Mouse (Mus musculus): Measurements from ENCODE around the gene Rap1gap. TPM values are rescaled to one million over a fixed set of nuclear protein-coding genes. Genes with fewer than 3 reads are reported as not detected.

The Rap1gap gene
- total RNA-seq, 1 experiment from 2014 or later = 0.09 TPM

DNA sequence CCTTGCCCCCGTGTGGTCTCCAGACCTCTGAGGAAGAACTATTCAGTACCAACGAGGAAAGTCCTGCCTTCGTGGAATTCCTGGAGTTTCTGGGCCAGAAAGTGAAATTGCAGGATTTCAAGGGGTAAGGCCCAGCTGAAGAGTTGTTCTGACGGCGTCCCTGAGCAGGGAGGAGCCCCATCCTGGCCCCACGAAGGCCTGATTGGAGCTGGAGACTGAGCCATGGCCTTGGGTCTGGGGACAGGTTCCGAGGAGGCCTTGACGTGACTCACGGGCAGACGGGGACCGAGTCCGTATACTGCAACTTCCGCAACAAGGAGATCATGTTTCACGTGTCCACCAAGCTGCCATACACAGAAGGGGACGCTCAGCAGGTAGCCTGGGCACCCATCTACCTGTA, 53.1 kb downstream of the Rap1gap start:
- ATAC-seq (replicated peaks; ENCODE audit: low read depth, poor library complexity, severe bottlenecking) = no peak

DNA sequence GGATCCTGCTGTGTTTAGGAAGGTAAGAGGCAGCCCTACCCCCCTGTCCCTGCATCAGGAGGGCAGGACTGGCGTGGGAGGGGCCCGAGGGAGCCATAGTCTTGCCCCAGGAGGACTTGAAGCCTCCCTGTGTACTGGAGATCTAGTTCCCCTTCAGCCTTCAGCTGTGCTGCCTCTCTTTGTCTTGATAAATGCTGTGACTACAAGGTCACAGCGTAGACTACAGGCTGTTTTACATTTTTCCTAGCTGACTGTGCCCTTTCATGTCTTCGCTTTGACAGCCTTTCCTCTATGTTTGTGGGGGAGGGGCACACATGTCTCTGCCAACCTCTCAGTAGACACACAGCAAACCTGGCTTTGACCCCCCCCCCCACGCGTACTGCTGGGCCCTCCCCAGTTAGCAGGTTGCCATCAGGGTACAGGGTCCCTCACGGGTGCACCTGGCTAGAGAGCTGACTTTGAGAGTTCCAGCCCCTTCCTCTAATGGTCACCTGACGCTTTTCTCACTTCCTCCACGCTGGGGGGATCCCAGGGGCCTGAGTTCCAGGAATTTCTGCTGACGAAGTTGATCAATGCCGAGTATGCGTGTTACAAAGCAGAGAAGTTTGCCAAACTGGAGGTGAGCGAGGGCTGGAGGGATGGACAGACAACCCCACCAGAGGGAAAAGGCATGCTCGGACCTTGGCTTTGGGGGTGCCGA, 55.0 kb downstream of the Rap1gap start:
- ATAC-seq (replicated peaks; ENCODE audit: low read depth, poor library complexity, severe bottlenecking) = 0 out of 2 replicates have a peak, but pooled peaks have one; percentile 17

DNA sequence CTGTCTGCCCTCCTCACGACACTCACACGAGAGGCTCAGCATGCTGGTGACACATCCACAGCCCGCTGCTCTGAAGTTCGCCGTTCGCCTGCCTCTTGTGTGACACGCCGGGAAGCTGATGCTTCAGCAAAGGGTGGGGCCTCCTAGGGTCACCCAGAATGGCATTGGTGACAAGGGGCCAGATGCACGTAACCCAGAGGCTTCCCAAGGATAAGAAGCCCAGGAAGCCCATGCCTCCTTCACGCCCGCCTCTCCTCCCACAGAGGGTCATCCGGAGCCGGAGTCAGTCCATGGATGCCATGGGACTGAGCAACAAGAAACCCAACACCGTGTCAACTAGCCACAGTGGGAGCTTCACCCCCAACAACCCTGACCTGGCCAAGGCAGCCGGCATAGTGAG, 57.0 kb downstream of the Rap1gap start:
- no peak for ATAC-seq (replicated peaks; ENCODE audit: low read depth, poor library complexity, severe bottlenecking)

DNA sequence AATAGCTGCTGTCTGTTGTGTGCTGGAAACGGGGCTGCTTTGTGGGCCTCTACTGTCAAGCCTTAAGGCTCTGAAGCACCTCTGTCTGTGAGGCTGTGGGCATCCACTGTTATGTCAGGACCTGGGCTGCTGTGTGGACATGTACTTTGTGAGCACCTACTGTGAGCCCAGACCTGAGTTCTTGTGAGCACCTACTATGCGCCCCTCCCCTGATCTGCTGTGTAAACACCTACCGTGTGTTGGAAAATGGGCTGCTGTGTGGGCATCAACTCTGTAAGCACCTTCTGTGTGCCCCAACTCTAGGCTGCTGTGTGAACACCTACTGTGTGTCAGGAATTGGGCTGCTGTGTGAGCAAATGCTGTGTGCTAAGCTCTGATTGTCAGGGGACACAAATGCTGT, 57.7 kb downstream of the Rap1gap start:
- no peak for ATAC-seq (replicated peaks; ENCODE audit: low read depth, poor library complexity, severe bottlenecking)

DNA sequence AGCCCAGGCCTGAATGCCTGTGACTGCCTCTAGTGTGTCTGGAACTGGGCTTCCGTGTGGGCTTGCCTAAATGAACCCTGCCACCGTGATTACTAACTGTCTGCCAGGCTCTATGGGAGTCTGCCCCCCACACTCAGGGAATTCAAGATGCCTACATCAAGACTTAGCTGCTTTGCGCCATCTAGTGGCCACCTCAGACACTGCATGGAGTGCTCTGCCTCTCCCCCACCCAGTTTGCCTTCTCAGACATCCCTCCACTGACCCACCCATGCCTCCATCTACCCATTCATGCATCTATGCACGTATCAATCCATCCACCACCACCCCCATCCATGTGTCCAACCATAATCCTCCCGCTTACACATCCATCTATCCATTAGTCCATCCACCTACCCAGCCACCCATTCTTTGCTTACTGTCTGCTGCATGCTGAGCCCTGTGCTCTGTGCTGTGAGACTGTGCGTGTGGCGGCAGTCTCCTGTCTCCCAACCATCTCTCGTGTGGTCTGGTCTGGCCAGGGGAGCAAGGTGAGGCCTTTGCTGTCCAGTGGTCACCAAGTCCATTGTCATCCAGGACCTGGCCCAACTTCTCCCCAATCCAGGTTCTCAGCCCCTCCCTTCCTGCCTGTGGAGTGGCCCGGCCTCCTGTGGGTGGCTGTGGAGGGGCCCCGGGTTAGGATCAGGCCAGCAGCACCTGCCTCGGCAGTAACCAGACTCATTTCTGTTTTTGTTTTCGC, 58.3 kb downstream of the Rap1gap start:
- ATAC-seq (replicated peaks; ENCODE audit: low read depth, poor library complexity, severe bottlenecking) = peak; percentile 52

DNA sequence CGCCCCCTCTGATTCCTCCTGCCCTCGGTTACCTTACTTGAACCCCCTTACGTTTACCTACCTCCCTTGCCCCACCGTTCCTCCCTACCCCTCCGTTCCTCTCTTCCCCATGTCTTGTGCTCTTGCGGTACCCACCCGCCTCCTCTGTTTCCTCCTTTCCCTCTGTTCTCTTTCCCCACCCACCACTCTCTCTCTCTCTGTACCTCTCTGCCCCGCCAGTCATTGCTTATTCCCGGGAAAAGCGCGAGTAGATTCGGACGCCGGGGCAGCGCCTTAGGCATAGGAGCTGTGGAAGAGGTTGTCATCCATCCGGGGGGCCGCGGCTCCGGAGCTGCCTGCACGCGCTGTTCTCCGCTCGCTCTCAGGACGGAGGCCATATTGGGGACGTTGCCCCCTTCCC, 59.0 kb downstream of the Rap1gap start:
- ATAC-seq (replicated peaks; ENCODE audit: low read depth, poor library complexity, severe bottlenecking) = no peak

DNA sequence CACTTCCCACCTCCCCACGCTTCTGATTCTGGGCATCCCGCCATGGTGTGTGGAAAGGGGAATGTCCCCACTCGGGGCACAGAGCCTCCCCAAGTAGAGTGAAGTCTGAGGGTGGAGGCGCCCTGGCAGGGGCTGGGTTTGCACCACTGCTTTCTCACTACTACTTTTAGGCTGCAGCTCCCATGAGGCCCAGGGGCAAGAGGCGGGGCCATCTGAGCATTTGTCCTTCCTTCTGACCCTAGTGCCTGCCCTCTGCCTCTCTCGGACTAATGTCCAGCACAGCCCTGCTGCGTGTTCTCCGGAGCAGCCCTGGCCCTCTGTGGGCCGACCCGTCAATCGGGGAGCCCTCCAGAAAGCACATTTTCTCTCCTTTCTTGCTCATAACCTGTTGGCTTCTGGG, 59.7 kb downstream of the Rap1gap start:
- ATAC-seq (replicated peaks; ENCODE audit: low read depth, poor library complexity, severe bottlenecking) = no peak

DNA sequence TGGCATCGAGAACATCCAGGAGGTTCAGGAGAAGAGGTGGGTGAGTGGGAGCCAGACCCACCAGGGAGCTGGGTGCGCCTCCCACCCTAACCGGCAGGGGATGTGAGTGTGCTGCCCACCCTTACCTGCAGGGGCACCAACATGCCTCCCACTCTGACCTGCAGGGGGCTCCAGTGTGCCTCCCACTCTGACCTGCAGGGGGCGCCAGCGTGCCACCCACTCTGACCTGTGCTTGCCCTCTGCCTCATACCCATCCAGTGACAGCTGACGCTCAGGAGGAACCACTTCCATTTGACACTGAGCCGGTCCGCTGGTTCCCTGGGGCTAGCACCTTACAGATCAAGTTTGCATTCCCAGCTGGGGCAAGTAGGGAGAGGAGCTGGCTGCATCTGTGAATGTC, 60.2 kb downstream of the Rap1gap start:
- peak; percentile 76 for ATAC-seq (replicated peaks; ENCODE audit: low read depth, poor library complexity, severe bottlenecking)

DNA sequence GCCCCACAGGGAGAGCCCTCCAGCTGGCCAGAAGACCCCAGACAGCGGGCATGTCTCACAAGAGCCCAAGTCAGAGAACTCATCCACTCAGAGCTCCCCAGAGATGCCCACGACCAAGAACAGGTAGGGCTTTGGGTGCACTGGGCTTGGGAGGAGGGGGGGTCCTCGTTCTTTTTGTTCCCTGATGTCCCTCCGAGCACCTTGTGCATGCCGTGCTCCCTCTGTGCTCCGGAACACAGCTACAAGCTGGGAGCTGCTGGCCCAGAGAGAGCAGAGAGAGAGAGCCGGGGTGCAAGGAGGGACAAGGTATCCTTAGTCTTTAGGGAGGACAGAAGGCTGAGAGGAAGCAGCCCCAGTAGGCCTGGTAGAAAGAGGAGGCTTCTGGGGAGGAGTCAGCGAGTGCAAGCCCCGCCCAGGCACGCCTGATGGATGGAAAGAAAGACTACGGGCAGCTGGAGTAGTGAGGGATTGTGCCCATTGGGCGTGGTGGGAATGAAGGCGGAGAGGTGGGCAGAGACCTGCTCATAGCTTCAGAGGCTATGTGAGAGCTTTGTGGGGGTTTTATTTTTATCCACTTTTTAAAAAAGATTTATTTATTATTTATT, 61.1 kb downstream of the Rap1gap start:
- no peak for ATAC-seq (replicated peaks; ENCODE audit: low read depth, poor library complexity, severe bottlenecking)

DNA sequence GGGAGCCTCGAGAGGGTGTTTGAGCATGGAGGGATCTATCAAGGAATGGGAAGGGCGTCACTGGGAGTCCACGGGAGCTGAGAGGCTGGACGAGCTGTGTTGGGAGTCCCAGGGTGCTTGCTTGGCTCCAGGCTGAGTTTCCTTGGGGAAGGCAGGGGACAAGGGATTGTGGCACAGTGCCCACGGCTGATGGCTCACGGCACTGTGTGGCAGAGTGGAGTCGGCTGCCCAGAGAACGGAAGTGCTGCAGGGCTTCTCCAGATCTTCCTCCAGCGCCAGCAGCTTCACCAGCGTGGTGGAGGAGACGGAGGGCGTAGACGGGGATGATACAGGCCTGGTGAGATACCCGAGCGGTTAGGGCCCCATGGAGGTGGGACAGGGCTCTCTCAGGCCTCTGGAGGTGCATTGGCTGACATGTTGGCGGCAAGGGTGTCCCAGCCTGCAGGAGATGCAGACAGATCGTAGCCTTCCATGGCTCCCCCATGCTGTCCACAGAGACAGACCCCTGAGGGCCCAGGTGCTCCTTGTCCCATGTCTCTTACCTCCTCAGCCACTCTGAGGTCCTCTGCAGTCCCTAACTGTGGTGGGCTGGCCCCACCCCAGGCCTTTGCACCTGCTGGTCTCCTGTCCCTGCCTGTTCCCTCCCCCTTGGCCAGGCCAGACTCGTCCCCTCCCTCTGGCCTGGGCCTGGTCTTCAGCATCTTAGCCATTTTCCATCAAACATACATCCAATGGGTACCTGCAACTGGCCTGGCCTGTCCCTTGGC, 62.4 kb downstream of the Rap1gap start:
- ATAC-seq (replicated peaks; ENCODE audit: low read depth, poor library complexity, severe bottlenecking) = no peak

DNA sequence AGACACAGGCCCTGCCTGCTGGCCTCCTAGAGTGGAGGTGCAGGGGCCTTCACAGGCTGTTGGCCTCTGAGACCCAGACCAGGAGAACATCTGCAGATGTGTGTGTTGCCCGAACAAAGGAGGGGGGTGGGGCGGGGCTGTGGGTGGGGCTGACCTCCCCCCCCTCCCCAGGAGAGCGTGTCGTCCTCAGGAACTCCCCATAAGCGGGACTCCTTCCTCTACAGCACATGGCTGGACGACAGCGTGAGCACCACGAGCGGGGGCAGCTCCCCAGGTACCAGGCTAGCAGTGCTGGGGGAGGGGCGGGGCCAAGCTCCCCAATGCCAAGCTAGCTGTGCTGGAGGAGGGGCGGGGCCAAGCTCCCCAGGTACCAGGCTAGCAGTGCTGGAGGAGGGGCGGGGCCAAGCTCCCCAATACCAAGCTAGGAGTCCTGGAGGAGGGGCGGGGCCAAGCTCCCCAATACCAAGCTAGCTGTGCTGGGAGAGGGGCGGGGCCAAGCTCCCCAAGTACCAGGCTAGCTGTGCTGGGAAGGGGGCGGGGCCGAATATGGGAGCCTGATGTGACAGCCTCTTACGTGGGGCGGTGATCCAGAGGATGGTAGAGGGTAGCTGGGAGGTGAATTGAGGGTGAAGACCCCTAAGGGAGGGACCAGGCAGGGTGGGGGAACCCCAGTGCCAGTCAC, 63.1 kb downstream of the Rap1gap start:
- ATAC-seq (replicated peaks; ENCODE audit: low read depth, poor library complexity, severe bottlenecking) = no peak

DNA sequence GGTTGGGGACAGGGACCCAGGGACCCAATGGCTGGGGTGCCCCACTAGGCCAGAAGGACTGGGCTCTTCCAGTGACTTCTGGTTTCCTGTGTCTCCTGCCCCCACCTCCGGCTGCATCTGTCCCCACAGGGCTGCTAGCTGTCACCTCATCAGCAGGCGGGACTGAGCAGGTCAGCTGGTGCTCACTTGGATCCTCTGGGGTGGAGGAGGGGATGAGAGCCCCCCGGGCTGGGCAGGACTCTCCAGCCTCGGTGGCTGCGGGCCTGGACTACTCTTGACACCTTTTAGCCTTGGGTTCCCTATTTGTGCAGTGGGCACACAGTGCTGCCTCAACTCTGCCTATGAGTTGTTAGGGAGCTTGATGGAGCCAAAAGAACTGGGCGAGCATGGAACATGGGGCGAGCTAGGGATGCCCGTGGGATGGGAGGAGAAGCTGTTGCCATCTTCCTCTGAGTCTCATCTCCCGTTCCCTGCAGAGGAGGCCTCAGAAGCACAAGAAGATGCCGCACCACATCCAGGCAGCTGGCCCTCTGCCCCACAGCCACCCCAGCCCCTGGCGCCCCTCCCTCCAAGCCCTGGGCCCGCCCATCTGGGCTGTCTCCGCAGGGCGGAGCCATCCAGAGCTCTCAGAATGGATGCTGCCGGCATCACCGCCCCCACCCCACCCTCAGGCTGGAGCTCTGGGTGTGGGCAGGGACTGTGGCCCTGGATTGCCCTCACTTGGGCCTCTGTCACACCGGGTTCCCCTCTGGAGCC, 64.1 kb downstream of the Rap1gap start:
- ATAC-seq (replicated peaks; ENCODE audit: low read depth, poor library complexity, severe bottlenecking) = no peak

DNA sequence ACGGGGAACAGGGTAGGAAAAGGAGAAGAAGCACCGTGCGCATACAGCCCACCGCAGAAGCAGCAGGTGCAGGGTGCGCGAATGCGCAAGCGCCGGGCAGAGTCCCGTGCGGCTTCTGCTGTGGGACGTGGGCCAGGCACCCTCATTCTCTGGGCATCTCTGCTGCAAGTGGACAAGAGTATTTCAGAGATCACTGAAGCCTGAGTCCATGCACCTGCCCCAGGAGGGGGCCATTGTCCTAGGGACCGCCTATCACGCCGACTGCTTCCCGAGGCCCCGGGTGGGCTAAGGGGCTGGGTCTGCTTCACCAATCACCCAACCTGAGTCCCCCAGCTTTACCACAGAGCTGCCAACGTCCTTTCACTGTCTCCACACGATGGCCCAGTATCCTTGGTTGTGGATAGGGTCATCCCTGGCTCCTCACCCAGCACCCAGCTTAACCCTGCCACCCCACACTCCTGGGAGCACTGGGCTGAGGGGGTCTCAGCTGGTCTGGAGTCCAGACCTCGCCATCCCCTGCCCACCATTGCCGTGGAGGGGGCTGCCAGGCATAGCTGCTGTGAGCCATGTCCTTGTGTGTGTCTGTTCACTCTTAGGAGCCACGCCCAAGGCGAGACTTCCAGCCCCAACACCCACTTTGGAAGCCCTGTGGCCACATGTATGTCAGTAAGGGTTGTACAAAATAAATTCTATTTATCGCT, 64.8 kb downstream of the Rap1gap start:
- ATAC-seq (replicated peaks; ENCODE audit: low read depth, poor library complexity, severe bottlenecking) = no peak

DNA sequence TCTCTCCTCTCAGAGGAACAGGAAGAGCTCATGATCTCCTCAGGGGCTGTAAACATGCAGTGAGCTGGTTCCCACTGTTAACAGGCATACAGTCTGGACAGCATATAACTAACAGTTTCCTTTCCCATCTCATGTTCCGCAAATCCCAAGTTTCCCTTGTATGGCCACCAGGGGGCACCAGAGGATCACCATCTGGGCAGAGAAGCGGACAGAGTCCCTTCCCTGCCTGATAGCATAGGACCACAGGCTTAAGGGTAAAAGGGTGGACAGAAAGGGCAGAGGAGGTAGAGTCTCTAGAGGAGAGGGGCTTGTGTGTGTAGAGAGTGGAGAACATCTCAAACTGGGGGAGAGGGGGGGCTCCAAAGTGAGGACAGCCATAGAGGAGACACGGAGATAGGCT, 65.6 kb downstream of the Rap1gap start:
- peak; percentile 74 for ATAC-seq (replicated peaks; ENCODE audit: low read depth, poor library complexity, severe bottlenecking)

DNA sequence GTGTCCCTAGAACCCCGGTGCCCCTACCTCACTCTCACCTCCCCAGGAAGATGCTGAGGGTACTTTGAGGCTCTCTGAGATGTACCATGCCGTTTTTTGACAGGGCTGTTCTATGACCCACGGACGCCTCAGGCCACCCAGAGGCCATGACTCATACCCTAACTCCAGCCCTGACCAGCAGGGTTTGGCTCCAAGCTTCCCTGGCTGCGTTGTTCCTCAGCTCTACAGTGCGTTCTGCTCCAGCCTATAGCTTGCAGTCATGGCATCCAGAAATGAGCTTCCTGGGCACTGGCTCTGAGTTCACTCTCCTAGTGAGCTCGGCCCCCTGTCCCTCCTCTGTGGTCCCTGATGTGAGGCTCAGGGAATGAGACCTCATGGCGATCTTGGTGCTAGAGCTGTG, 66.2 kb downstream of the Rap1gap start:
- no peak for ATAC-seq (replicated peaks; ENCODE audit: low read depth, poor library complexity, severe bottlenecking)

DNA sequence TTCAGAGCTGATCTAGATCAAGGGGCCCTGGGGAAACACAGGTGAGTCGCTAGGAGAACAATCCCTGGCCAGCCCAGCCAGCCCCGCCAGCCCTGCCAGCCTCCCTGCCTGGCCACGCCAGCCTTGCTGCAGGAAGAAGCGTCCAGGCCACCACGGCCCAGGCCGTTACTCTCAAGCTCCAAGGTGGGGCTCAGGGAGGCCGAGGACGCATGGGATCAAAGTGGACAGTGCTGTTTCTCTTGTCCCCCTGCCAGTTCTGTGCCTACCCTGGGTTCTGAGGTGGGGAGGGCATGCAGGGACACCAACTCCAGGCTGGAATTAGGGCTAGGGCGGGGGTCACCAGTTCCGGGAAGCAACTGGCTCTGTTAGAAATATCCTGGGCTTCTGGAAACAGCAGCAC, 67.4 kb downstream of the Rap1gap start:
- ATAC-seq (replicated peaks; ENCODE audit: low read depth, poor library complexity, severe bottlenecking) = no peak

DNA sequence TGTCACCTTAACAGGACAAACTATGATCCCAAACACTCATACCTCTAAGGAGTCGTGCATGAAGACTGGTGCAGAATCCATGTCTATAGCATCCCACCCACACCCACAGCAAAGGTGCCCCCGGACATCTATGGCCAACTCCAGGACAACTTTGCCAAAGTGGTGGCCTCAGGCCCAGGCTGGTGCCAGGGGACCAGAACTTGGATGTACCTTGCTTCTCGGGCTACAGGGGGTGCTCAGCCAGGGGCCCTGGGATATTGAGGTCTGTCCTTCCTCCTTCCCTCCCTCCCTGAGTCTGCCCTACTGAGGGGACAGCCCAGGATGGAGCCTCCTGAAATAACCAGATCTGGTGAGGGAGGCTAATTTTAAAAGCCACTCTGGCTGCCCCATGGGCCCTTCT, 67.8 kb downstream of the Rap1gap start:
- ATAC-seq (replicated peaks; ENCODE audit: low read depth, poor library complexity, severe bottlenecking) = no peak

DNA sequence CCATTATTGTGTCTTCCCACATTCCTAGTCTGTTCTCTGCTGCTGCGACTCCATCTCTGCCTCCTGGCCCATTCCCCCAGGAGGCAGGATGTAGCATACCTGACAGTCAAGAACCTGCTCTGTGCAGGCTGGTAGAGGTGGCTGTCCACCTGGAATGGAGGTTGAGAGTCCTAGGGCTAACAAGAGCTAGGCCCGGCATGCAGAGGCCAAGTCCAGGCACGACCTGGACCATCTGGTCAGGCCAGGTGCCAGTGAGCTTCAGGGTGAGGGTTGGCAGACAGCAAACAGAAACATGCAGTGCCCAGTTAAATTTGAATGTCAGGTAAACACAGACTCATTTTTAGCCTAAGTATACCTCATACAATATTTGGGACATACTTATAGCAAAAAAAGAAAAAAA, 68.4 kb downstream of the Rap1gap start:
- no peak for ATAC-seq (replicated peaks; ENCODE audit: low read depth, poor library complexity, severe bottlenecking)

DNA sequence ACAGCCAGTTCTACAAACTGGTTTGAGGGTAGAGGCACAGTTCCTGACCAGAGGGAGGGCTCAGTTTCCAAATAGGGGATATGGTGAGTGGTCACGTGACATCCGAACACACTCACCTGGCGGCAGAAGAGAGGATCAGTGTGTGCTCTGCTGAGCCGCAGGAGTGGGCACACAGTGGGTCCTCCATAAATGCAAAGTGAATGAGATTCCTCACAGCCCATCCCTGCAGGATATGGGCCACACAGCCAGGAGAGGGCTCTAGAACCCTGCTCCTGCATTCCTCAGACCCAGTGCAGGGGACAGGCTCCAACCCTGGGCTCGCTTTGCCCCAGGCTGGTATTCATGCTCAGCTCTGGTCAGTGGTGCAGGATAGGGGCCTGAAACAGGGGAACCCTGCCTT, 68.9 kb downstream of the Rap1gap start:
- ATAC-seq (replicated peaks; ENCODE audit: low read depth, poor library complexity, severe bottlenecking) = no peak
